Mouse (Mus musculus) lung, postnatal 0 days (tissue): ENCODE results near the gene Aoc3.

Experiments used
- CTCF ChIP-seq: IDR thresholded peaks from 2 replicates; pipeline ENCODE4 v1.5.1; 2016; ENCODE audit warnings: antibody characterized with exemption, mild to moderate bottlenecking
- EP300 ChIP-seq: IDR thresholded peaks from 2 replicates; pipeline ENCODE4 v1.6.1; 2016; ENCODE audit warnings: antibody characterized with exemption, mild to moderate bottlenecking, control low read depth

DNA sequence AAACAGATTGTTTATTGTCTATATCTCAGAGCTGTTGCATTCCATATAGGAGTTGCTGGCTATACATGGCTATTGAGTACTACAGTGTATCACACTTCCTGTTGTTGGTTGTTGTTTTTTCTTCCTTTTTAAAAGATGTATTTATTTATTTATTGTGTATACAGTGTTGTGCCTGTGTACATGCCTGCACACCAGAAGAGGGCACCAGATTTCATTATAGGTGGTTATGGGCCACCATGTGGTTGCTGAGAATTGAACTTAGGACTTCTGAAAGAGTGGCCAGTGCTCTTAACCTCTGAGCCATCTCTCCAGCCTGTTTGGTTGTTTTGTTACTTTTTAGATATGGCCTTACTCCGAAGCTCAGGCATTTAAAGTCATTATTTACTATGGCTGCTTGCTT lies 15.8 kb upstream of the Aoc3 start:
- TF ChIP-seq CTCF (0 out of 2 replicates have a peak, but pooled peaks have one; percentile 15), EP300 (no peak)
